Mouse (Mus musculus): Measurements from ENCODE around the gene Zc3h12b. TPM values are rescaled to one million over a fixed set of nuclear protein-coding genes. Genes with fewer than 3 reads are reported as not detected.
"Not testable (repeated sequence)": the region's sequence is repeated elsewhere in the genome, so short reads cannot be mapped to it uniquely, and the experiment has no call there.

The Zc3h12b gene
- polyA plus RNA-seq, 1 experiment from 2014 or later, result 1.4 TPM

DNA sequence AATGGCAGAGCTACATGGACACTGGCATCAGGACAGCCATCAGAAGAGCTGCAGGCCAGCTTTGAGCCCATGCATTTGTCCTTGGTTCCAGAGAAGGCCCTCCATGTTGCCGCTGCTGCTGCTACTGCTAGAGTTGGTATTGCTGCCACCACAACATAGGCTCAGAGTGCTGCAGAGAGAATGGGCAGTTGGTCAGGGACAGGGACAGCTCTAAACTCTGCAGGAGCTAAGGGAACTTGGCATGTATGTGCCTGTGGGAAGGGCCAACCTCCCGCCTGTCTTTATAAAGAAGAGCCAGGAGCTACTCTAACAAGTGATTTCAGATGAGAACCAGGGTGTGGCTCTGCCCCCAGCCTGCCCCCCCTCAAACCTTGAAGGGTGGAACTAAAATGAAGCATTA, 224.0 kb downstream of the Zc3h12b start:
- Histone ChIP-seq H3K36me3 (ENCODE audit: control insufficient read depth, insufficient read depth) (peaks cover 20% of the 10 kb centered on the region), H3K9ac (ENCODE audit: low read length) (no peak overlapping the region), H3K4me1 (ENCODE audit: control insufficient read depth, insufficient read depth, low read length) (no peaks in the 10 kb centered on the region), H3K27me3 (ENCODE audit: control insufficient read depth, insufficient read depth, low read length) (no peaks in the 10 kb centered on the region), H3K9me3 (replicated peaks; ENCODE audit: control insufficient read depth, low read length) (no peaks in the 10 kb centered on the region), H3K4me2 (ENCODE audit: low read depth, low read length) (no peak overlapping the region), H3K27ac (ENCODE audit: low read length) (no peak overlapping the region), H3K4me3 (ENCODE audit: low read length) (no peak overlapping the region)
- no peak for ATAC-seq (replicated peaks; ENCODE audit: extremely low read depth, insufficient read depth, low FRiP score)
- WGBS, result 88% methylated on average over 2 of the region's 2 CpGs

DNA sequence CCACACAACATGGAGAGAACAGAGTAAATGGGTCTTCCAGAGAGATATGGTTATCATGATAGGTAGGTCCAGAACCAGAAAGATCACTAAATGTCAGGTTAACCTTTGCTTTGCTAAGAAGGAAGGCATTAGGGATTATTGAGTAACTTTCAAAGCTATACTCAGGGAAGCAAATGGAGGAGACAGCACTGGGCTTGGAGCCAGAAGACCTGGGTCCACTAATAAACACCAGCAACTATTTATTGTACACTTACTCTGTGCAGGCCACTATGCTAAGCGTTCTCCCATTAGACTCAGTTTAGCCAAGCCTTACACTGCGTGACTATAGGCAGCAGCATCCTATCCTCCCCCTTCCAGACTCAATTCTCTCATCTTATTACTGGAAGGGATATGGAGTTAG, 234.0 kb downstream of the Zc3h12b start:
- Histone ChIP-seq H3K27me3 (ENCODE audit: control insufficient read depth, insufficient read depth, low read length) (no peaks in the 10 kb centered on the region), H3K9ac (ENCODE audit: low read length) (no peak overlapping the region), H3K4me2 (ENCODE audit: low read depth, low read length) (no peak overlapping the region), H3K4me3 (ENCODE audit: low read length) (no peak overlapping the region), H3K27ac (ENCODE audit: low read length) (no peak overlapping the region), H3K4me1 (ENCODE audit: control insufficient read depth, insufficient read depth, low read length) (no peaks in the 10 kb centered on the region), H3K36me3 (ENCODE audit: control insufficient read depth, insufficient read depth) (peaks cover 21% of the 10 kb centered on the region), H3K9me3 (replicated peaks; ENCODE audit: control insufficient read depth, low read length) (no peaks in the 10 kb centered on the region)
- WGBS, result 82% methylated on average over 2 of the region's 2 CpGs
- no peak for ATAC-seq (replicated peaks; ENCODE audit: extremely low read depth, insufficient read depth, low FRiP score)

- ATAC-seq (replicated peaks; ENCODE audit: extremely low read depth, insufficient read depth, low FRiP score), result no peak
- H3K9me3 ChIP-seq (replicated peaks; ENCODE audit: control insufficient read depth, low read length), result no peaks in the 10 kb centered on the region
- H3K36me3 ChIP-seq (ENCODE audit: control insufficient read depth, insufficient read depth), result peaks cover 22% of the 10 kb centered on the region
- no peak overlapping the region for H3K27ac ChIP-seq (ENCODE audit: low read length)
- H3K4me1 ChIP-seq (ENCODE audit: control insufficient read depth, insufficient read depth, low read length), result no peaks in the 10 kb centered on the region
- H3K27me3 ChIP-seq (ENCODE audit: control insufficient read depth, insufficient read depth, low read length), result no peaks in the 10 kb centered on the region
- WGBS, result 82% methylated on average over 4 of the region's 4 CpGs
- no peak overlapping the region for H3K4me2 ChIP-seq (ENCODE audit: low read depth, low read length)
- no peak overlapping the region for H3K4me3 ChIP-seq (ENCODE audit: low read length)
- H3K9ac ChIP-seq (ENCODE audit: low read length), result no peak overlapping the region
Measured at GRCm38 (mm10) chrX:95948135-95948534, 236.7 kb downstream of the Zc3h12b start.

- H3K27ac ChIP-seq (ENCODE audit: low read length), result no peak overlapping the region
- no peak overlapping the region for H3K9ac ChIP-seq (ENCODE audit: low read length)
- H3K27me3 ChIP-seq (ENCODE audit: control insufficient read depth, insufficient read depth, low read length), result no peaks in the 10 kb centered on the region
- peaks cover 16% of the 10 kb centered on the region for H3K36me3 ChIP-seq (ENCODE audit: control insufficient read depth, insufficient read depth)
- 49% methylated on average over 3 of the region's 3 CpGs for WGBS
- H3K4me2 ChIP-seq (ENCODE audit: low read depth, low read length), result no peak overlapping the region
- H3K4me3 ChIP-seq (ENCODE audit: low read length), result no peak overlapping the region
- H3K4me1 ChIP-seq (ENCODE audit: control insufficient read depth, insufficient read depth, low read length), result peaks cover 2% of the 10 kb centered on the region; the same call in 1 of the 2 replicates
- ATAC-seq (replicated peaks; ENCODE audit: extremely low read depth, insufficient read depth, low FRiP score), result no peak; the same call in 1 of the 2 replicates
- H3K9me3 ChIP-seq (replicated peaks; ENCODE audit: control insufficient read depth, low read length), result no peaks in the 10 kb centered on the region
Measured at GRCm38 (mm10) chrX:95950776-95951175, 239.3 kb downstream of the Zc3h12b start.

DNA sequence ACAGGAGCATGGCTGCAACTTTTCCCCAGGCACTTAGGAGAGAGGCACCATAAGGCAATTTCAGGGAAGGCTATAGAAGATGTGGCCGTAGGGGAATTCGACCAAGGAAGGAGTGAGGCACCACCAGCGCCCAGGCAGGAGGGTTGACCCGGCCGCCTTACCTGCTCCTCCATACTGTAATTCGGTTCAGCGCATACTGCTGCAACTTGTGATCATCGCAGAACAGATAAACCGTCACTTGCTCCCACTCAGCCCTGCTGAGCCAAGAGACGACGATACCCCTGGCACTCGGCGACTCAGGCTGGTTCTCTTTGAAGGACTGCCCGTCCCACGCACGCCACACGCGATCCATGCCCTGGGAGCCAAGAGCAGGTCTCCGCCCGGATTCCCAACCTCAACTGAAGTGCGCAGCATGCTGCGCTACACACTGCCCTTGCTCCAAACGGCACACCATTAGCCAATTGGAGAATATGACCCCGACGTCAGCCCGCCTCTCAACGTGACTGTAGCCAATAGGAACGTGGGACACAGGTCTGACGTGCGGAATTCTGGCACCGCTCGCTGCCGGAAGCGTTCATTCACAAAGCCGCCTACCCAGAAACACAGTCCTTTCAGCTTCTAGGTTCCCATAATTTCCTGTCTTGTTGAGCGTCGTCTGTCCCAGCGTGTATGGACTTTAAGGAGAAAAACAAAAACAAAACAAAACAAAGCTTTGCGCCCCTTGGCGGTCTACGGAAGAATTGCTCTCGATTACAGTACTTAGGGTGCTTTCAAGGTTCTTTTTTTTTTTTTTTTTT, 245.2 kb downstream of the Zc3h12b start, which contains the start of gene Las1l:
Gene Las1l (minus strand): TSS at position 466 of the 797 bp plus-strand sequence.
- Histone ChIP-seq H3K9ac (ENCODE audit: low read length) (peak within 1 kb of the TSS; percentile 73), H3K27ac (ENCODE audit: low read length) (peak within 1 kb of the TSS; percentile 74), H3K4me3 (ENCODE audit: low read length) (peak within 1 kb of the TSS; percentile 67), H3K4me1 (ENCODE audit: control insufficient read depth, insufficient read depth, low read length) (peaks cover 3% of the 10 kb centered on the region; the same call in 1 of the 2 replicates), H3K9me3 (replicated peaks; ENCODE audit: control insufficient read depth, low read length) (no peaks in the 10 kb centered on the region), H3K4me2 (ENCODE audit: low read depth, low read length) (peak within 1 kb of the TSS; percentile 61), H3K36me3 (ENCODE audit: control insufficient read depth, insufficient read depth) (peaks cover 6% of the 10 kb centered on the region; the same call in 1 of the 2 replicates), H3K27me3 (ENCODE audit: control insufficient read depth, insufficient read depth, low read length) (no peaks in the 10 kb centered on the region)
- 9% methylated on average over 42 of the region's 42 CpGs for WGBS
- ATAC-seq (replicated peaks; ENCODE audit: extremely low read depth, insufficient read depth, low FRiP score), result peak; percentile 99

DNA sequence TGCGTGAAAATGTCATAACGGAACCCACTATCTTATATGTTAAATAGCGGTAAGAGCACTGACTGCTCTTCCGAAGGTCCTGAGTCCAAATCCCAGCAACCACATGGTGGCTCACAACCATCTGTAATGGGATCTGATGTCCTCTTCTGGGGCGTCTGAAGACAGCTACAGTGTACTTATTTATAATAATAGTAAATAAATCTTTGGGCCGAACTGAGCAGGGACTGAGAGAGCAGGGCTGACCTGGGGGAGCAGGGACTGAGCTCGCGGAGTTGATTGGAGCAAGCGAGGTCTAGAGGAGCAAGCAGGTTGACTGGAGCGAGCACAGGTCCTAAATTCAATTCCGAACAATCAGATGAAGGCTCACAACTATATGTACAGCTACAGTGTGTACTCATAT, 246.0 kb downstream of the Zc3h12b start:
- WGBS, result 33% methylated on average over 11 of the region's 11 CpGs
- Histone ChIP-seq H3K9ac (ENCODE audit: low read length) (peak overlapping the region; percentile 41), H3K4me3 (ENCODE audit: low read length) (peak overlapping the region; percentile 45), H3K27ac (ENCODE audit: low read length) (peak overlapping the region; percentile 35), H3K4me2 (ENCODE audit: low read depth, low read length) (peak overlapping the region; percentile 61)
- H3K36me3 ChIP-seq (ENCODE audit: control insufficient read depth, insufficient read depth); H3K4me1 ChIP-seq (ENCODE audit: control insufficient read depth, insufficient read depth, low read length); ATAC-seq (replicated peaks; ENCODE audit: extremely low read depth, insufficient read depth, low FRiP score); H3K9me3 ChIP-seq (replicated peaks; ENCODE audit: control insufficient read depth, low read length); H3K27me3 ChIP-seq (ENCODE audit: control insufficient read depth, insufficient read depth, low read length): not testable (repeated sequence)

DNA sequence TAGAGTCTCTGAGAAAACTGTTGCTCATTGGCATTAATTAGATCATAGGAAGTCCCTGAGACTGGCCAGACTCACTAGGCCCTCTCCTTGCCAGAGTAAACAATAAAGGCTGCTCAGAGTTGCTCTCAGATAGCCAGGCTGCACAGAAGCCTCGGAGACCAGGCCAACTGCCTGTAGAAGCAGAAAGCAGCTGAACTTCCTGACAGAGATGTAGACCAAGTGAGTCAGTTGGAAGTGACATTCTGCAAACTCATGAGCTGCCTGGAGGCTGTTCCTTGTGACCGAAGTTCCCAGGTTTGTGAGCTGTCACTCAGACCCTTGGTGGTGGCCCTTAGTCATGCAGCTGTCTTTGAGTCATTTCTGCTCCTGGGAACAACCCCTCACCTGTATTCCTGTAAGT, 251.9 kb downstream of the Zc3h12b start:
- Histone ChIP-seq H3K27ac (ENCODE audit: low read length) (no peak overlapping the region), H3K4me3 (ENCODE audit: low read length) (no peak overlapping the region), H3K36me3 (ENCODE audit: control insufficient read depth, insufficient read depth) (no peaks in the 10 kb centered on the region), H3K4me1 (ENCODE audit: control insufficient read depth, insufficient read depth, low read length) (no peaks in the 10 kb centered on the region), H3K27me3 (ENCODE audit: control insufficient read depth, insufficient read depth, low read length) (no peaks in the 10 kb centered on the region), H3K4me2 (ENCODE audit: low read depth, low read length) (no peak overlapping the region), H3K9ac (ENCODE audit: low read length) (no peak overlapping the region), H3K9me3 (replicated peaks; ENCODE audit: control insufficient read depth, low read length) (no peaks in the 10 kb centered on the region)
- ATAC-seq (replicated peaks; ENCODE audit: extremely low read depth, insufficient read depth, low FRiP score), result no peak
- WGBS, result 61% methylated on average over 2 of the region's 2 CpGs

DNA sequence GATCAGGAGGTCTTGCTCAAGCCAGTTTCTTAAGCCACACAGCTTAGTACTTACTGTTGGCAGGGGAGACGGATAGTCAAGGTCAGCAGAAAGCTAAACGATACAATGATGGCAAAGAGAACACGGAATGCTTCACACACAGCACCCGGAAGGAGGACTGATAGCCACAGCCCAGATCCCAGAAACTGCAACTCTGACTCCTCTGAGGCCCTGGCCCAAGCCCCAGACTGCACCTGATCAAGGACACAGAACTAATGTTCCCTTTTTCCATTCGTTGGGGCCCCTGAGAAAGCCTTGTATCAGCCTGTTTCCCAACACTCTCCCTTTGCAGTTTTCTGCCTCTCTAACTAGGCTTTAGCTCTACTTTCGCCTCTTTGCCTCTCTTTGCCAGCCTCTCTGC, 253.6 kb downstream of the Zc3h12b start:
- Histone ChIP-seq H3K9me3 (replicated peaks; ENCODE audit: control insufficient read depth, low read length) (no peaks in the 10 kb centered on the region), H3K9ac (ENCODE audit: low read length) (no peak overlapping the region), H3K36me3 (ENCODE audit: control insufficient read depth, insufficient read depth) (no peaks in the 10 kb centered on the region), H3K27ac (ENCODE audit: low read length) (no peak overlapping the region), H3K27me3 (ENCODE audit: control insufficient read depth, insufficient read depth, low read length) (no peaks in the 10 kb centered on the region), H3K4me1 (ENCODE audit: control insufficient read depth, insufficient read depth, low read length) (no peaks in the 10 kb centered on the region), H3K4me3 (ENCODE audit: low read length) (no peak overlapping the region), H3K4me2 (ENCODE audit: low read depth, low read length) (no peak overlapping the region)
- WGBS, result 76% methylated on average over 6 of the region's 6 CpGs
- no peak for ATAC-seq (replicated peaks; ENCODE audit: extremely low read depth, insufficient read depth, low FRiP score)

DNA sequence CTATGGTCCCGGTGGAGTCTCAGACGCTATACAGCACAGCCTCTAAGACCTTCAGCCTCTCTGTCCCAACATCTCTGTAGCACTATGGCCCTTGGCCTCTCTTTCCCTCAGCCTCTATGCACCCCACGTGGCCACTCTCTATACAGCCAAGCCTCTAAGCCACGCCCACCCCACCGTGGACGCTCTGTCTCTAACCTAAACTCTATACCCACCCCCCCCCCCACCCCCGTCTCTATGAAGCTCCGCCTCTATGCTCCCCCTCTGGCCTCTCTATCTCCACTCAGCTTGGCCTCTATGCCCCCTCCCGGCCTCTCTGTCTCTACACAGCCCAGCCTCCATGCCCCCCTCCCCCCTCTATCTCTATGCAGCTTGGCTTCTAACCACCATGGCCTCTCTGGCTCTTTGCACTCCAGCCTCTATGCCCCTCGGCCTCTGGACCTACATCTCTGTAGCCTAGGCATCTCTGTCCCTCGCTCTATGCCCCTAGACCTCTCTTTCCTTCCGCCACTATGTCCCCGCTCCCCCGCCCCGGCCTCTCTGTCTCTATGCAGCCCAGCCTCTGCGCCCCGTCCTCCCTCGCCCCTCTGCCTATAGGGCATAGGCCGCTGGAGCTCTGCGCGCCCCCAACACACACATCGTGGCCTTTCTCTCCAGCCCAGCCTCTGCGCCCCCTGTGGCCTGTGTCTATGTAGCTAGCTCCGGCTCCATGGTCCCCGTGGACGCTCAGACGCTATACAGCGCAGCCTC, 256.5 kb downstream of the Zc3h12b start:
- Histone ChIP-seq H3K36me3 (ENCODE audit: control insufficient read depth, insufficient read depth) (no peaks in the 10 kb centered on the region), H3K27ac (ENCODE audit: low read length) (peak overlapping the region; percentile 46), H3K27me3 (ENCODE audit: control insufficient read depth, insufficient read depth, low read length) (no peaks in the 10 kb centered on the region), H3K9ac (ENCODE audit: low read length) (peak overlapping the region; percentile 72), H3K4me1 (ENCODE audit: control insufficient read depth, insufficient read depth, low read length) (no peaks in the 10 kb centered on the region), H3K4me2 (ENCODE audit: low read depth, low read length) (peak overlapping the region; percentile 75), H3K4me3 (ENCODE audit: low read length) (peak overlapping the region; percentile 52), H3K9me3 (replicated peaks; ENCODE audit: control insufficient read depth, low read length) (no peaks in the 10 kb centered on the region)
- peak; percentile 76 for ATAC-seq (replicated peaks; ENCODE audit: extremely low read depth, insufficient read depth, low FRiP score)
- WGBS, result 22% methylated on average over 25 of the region's 28 CpGs
